Mouse (Mus musculus) ES-CJ7 (cell line): ENCODE results near the gene Dclk1.

Source experiments
- DNase-seq: peaks from one replicate; pipeline ENCODE4 v3.0.0; 2011; ENCODE audit warnings: low read depth, low spot score

Dclk1 gene

GRCm38 (mm10) chr3:55587972-55588946, 346.1 kb downstream of the Dclk1 start:
- peak; percentile 50 for DNase-seq
